Mouse (Mus musculus): ENCODE measurements at regions not wholly inside any gene's neighbourhood (a gene's known extent, or its start where the extent isn't known, plus 50 kb on each side); places are given as distances from the start of the nearest gene placed in this dataset.
"Not testable (repeated sequence)": the region's sequence is repeated elsewhere in the genome, so short reads cannot be mapped to it uniquely, and the experiment has no call there.

GRCm38 (mm10) chr7:113694466-113694865 lies 71.3 kb upstream of the Spon1 start:
- DNase-seq (ENCODE audit: extremely low spot score, low spot score): no peak

- DNase-seq (ENCODE audit: extremely low spot score, low spot score): no peak
These were observed 59.9 kb upstream of the Spon1 start for GRCm38 (mm10) chr7:113705929-113706328.

- no peak for DNase-seq (ENCODE audit: extremely low spot score, low spot score)
These were observed 58.2 kb upstream of the Spon1 start for GRCm38 (mm10) chr7:113707596-113707995.

- DNase-seq (ENCODE audit: extremely low spot score, low spot score): no peak
These were observed 55.1 kb upstream of the Spon1 start for GRCm38 (mm10) chr7:113710541-113711270.

GRCm38 (mm10) chr7:113711356-113711755 lies 54.4 kb upstream of the Spon1 start:
- not testable (repeated sequence) for DNase-seq (ENCODE audit: extremely low spot score, low spot score)

Data from neural tube, embryonic 10.5 days (tissue).